Mouse (Mus musculus) ovary, adult 10 weeks (tissue): Measurements from ENCODE around the gene E030018B13Rik. TPM values are rescaled to one million over a fixed set of nuclear protein-coding genes. Genes with fewer than 3 reads are reported as not detected.

ENCODE experiments used
- polyA plus RNA-seq: library from polyadenylated mRNA; stranded (reverse); fragments of 350-450 nt; fragmentation: Illumina TruSeq; extraction: RNeasy Lipid Tissue Mini Kit (QIAGEN cat#74804); gene quantifications from one replicate; pipeline ENCODE4 v1.2.3, GENCODE M21; 2014

E030018B13Rik gene
- not detected for polyA plus RNA-seq

GRCm38 (mm10) chr7:63916268-63916907 lies at the start of gene E030018B13Rik:
TSS of gene E030018B13Rik (plus strand) at chr7:63916857.

GRCm38 (mm10) chr7:63938914-63939396 lies 22.3 kb downstream of the E030018B13Rik start, which contains the start of gene Klf13:
TSS of gene Klf13 (minus strand) at chr7:63938915.

Other genes starting within 250 kb of the E030018B13Rik start
- gene Klf13, start 22.1 kb downstream of the E030018B13Rik start, polyA plus RNA-seq, result 12.3 TPM
- gene Trpm1, start 237.0 kb downstream of the E030018B13Rik start, polyA plus RNA-seq, result not detected